ENCODE assay signal across 8 mouse cellular contexts in the genomic region with DNA sequence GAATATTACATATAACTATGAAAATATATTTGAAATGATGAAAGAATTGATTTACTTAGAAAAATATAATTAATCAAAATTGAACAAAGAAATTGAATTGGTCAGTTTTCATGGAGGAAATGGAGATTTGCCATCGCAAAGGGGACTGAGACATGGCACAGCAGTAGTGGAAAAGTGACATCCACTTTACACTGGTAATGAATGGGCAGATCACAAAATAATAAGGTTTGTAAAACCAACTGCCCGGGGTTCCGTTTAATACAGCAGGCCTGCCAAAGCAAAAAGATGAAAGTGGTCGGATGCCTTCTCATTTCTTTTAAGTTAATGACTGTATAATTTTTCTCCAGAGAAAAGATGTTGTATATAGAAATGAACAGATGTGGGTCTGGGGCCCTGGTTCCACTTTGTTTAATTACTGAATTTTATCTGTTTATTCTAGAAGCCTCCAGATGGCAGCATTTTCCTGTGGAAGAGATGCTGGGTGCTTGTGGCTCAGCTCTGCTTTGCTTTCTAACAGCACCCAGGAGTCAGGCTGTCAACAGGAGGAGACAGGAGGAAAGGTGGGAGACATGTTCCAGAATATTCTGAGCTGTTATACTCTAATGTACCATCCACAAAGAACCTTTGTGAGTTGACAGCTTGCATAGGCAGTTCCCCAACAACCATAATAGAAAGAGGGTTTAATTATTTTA.
DNase-seq lines count a peak whose midpoint lies in the region; ATAC-seq and TF ChIP-seq lines count a peak whose summit lies in the region.

No protein-coding gene starts in this region.

- H3K27ac ChIP-seq in hindbrain, embryonic 12.5 days, result no peak overlapping the region
- no peak overlapping the region for H3K27ac ChIP-seq in midbrain, postnatal 0 days (ENCODE audit: low read depth, low read length)

- peak; percentile 74 for ATAC-seq in Patski
- ATAC-seq in hindbrain, embryonic 12.5 days (ENCODE audit: low FRiP score), result peak; percentile 72
- ATAC-seq in midbrain, postnatal 0 days (ENCODE audit: low FRiP score), result peak; percentile 72

- POLR2A ChIA-PET in Patski (lab: Charles Lee), result no interaction called here

- H3K36me3 ChIP-seq in hindbrain, embryonic 12.5 days, result no peaks in the 10 kb centered on the region
- no peaks in the 10 kb centered on the region for H3K36me3 ChIP-seq in midbrain, postnatal 0 days (ENCODE audit: insufficient read depth, low read length)

- no peaks in the 10 kb centered on the region for H3K9me3 ChIP-seq in hindbrain, embryonic 12.5 days (replicated peaks)
- no peaks in the 10 kb centered on the region for H3K9me3 ChIP-seq in midbrain, postnatal 0 days (ENCODE audit: low read length)

- H3K4me3 ChIP-seq in hindbrain, embryonic 12.5 days, result no peak overlapping the region
- H3K4me3 ChIP-seq in midbrain, postnatal 0 days (ENCODE audit: low read depth, low read length), result no peak overlapping the region

- H3K4me2 ChIP-seq in hindbrain, embryonic 12.5 days (replicated peaks), result no peak overlapping the region
- no peak overlapping the region for H3K4me2 ChIP-seq in midbrain, postnatal 0 days (ENCODE audit: low read depth, low read length, poor library complexity, severe bottlenecking)

- DNase-seq in adrenal gland, adult (ENCODE audit: inconsistent age in 2 of 2, low spot score in 1 of 2), result peak; percentile 15 to 75
- no peak for DNase-seq in adrenal gland, postnatal 4 days (ENCODE audit: low spot score in 2 of 2)
- peak; percentile 33 for DNase-seq in Patski (ENCODE audit: low read depth, low spot score)
- peak; percentile 77 for DNase-seq in embryo, embryonic 11 days
- peak; percentile 34 to 57 for DNase-seq in layer of hippocampus, postnatal 10 days (ENCODE audit: low spot score in 2 of 2)
- DNase-seq in midbrain, postnatal 0 days (ENCODE audit: low spot score), result peak; percentile 91
- DNase-seq in natural killer cell, adult 2 months (ENCODE audit: low spot score in 2 of 2), result no peak

- H3K9ac ChIP-seq in hindbrain, embryonic 12.5 days, result no peak overlapping the region
- H3K9ac ChIP-seq in midbrain, postnatal 0 days (replicated peaks; ENCODE audit: low read length, poor library complexity, severe bottlenecking), result no peak overlapping the region

- TF ChIP-seq CTCF in Patski (IDR thresholded peaks at IDR 0.05), result peak; percentile 85
- peak; percentile 84 for TF ChIP-seq CTCF in midbrain, postnatal 0 days (IDR thresholded peaks at IDR 0.05)

- CTCF ChIA-PET in Patski (lab: Charles Lee), result interaction anchor here (0.7 to 1.3 kb wide), 6 partner anchors 100 to 1024 kb away, joined by 3 to 5 read pairs (median 4); a partner anchor contains a TSS

- in situ Hi-C loops in Patski (cut with MboI; ENCODE audit: low pct_unique_long_range_greater_than_20kb), result loop anchor here (10.0 kb wide), 2 partner anchors 229 to 449 kb away; no protein-coding TSS in a partner anchor

- 67% methylated on average over 4 of the region's 4 CpGs for WGBS in hindbrain, embryonic 12.5 days
- WGBS in midbrain, postnatal 0 days, result 53% methylated on average over 4 of the region's 4 CpGs

- H3K4me1 ChIP-seq in hindbrain, embryonic 12.5 days, result no peaks in the 10 kb centered on the region
- H3K4me1 ChIP-seq in midbrain, postnatal 0 days (ENCODE audit: insufficient read depth, low read length), result no peaks in the 10 kb centered on the region

- no peaks in the 10 kb centered on the region for H3K27me3 ChIP-seq in Patski
- H3K27me3 ChIP-seq in hindbrain, embryonic 12.5 days, result no peaks in the 10 kb centered on the region
- H3K27me3 ChIP-seq in midbrain, postnatal 0 days (ENCODE audit: insufficient read depth, low read length), result no peaks in the 10 kb centered on the region

Comparison
In these comparisons a context has a peak if more than half of its experiments do, and no peak if none do; other contexts are left out.
1. DNase-seq: peak in adrenal gland, adult (2 of 2), Patski (single experiment), embryo, embryonic 11 days (single experiment), layer of hippocampus, postnatal 10 days (2 of 2) and midbrain, postnatal 0 days (single experiment); none in adrenal gland, postnatal 4 days (0 of 2) and natural killer cell, adult 2 months (0 of 2).
2. Peak in every context shown above with its lines, with median percentiles within 50 percentile points of each other: ATAC-seq.